9 mouse cellular contexts compared by ENCODE assay signal in genomic region chr5:136861191-136861940, GRCm38 (mm10). TPM values are rescaled to one million over a fixed set of nuclear protein-coding genes. Genes with fewer than 3 reads are reported as not detected.
DNase-seq lines count a peak whose midpoint lies in the region; ATAC-seq and TF ChIP-seq lines count a peak whose summit lies in the region.
"Had no signal": no experiment of that assay in that cellular context is flagged by ENCODE, and none has a peak within 500 bp of the region (broad histone marks: within the 10 kb centered on the region; RNA-seq: fewer than 3 reads in every experiment).

No protein-coding gene starts in this region.

- peak overlapping the region; percentile 19; the same call in 1 of the 2 replicates for H3K4me2 ChIP-seq in lung, embryonic 16.5 days (ENCODE audit: low read depth, low read length)
- H3K4me2 ChIP-seq in forebrain, embryonic 15.5 days (replicated peaks) = 0 out of 2 replicates have a peak overlapping the region, but pooled peaks have one; percentile 6
- peak overlapping the region; percentile 44 for H3K4me2 ChIP-seq in limb, embryonic 14.5 days (replicated peaks; ENCODE audit: low read depth, low read length, severe bottlenecking)
- H3K4me2 ChIP-seq in stomach, embryonic 16.5 days (ENCODE audit: low read depth, low read length) = peak overlapping the region; percentile 33

- no peaks in the 10 kb centered on the region for H3K27me3 ChIP-seq in lung, embryonic 16.5 days (ENCODE audit: control insufficient read depth, insufficient read depth, low read depth, low read length)
- H3K27me3 ChIP-seq in forebrain, embryonic 15.5 days = no peaks in the 10 kb centered on the region
- H3K27me3 ChIP-seq in limb, embryonic 14.5 days (ENCODE audit: control insufficient read depth, insufficient read depth, low read length) = no peaks in the 10 kb centered on the region
- H3K27me3 ChIP-seq in stomach, embryonic 16.5 days (ENCODE audit: control insufficient read depth, insufficient read depth, low read length) = no peaks in the 10 kb centered on the region

- no peak for DNase-seq in lung, postnatal 14 days
- DNase-seq in limb, embryonic 14.5 days (ENCODE audit: low spot score) = peak; percentile 33
- no peak for DNase-seq in layer of hippocampus, postnatal 14 days (ENCODE audit: low spot score in 2 of 2)
- no peak for DNase-seq in spleen, adult 12 weeks (ENCODE audit: low spot score)
- DNase-seq: lung, postnatal 4 days had no signal

- H3K36me3 ChIP-seq in lung, embryonic 16.5 days (ENCODE audit: control insufficient read depth, insufficient read depth, low read length) = no peaks in the 10 kb centered on the region
- no peaks in the 10 kb centered on the region for H3K36me3 ChIP-seq in forebrain, embryonic 15.5 days
- peaks cover 7% of the 10 kb centered on the region; the same call in 1 of the 2 replicates for H3K36me3 ChIP-seq in limb, embryonic 14.5 days (ENCODE audit: control insufficient read depth, insufficient read depth, low read length)
- H3K36me3 ChIP-seq in stomach, embryonic 16.5 days (ENCODE audit: control insufficient read depth, insufficient read depth, low read length) = no peaks in the 10 kb centered on the region

- ATAC-seq in lung, embryonic 16.5 days (ENCODE audit: low read depth) = no peak
- ATAC-seq in forebrain, embryonic 15.5 days (replicated peaks) = no peak
- ATAC-seq in limb, embryonic 14.5 days (ENCODE audit: low FRiP score, low read depth) = peak; percentile 39; the same call in 1 of the 2 replicates
- ATAC-seq in stomach, embryonic 16.5 days (ENCODE audit: insufficient read depth, low FRiP score) = no peak
- no peak for ATAC-seq in activated CD4-positive, CD25-positive, alpha-beta regulatory T cell, adult 4 months

- H3K9ac ChIP-seq in lung, embryonic 16.5 days (ENCODE audit: low read length) = no peak overlapping the region
- H3K9ac ChIP-seq in forebrain, embryonic 15.5 days (replicated peaks) = no peak overlapping the region
- H3K9ac ChIP-seq in limb, embryonic 14.5 days (ENCODE audit: low read depth, low read length, severe bottlenecking) = peak overlapping the region; percentile 28; the same call in 1 of the 2 replicates
- peak overlapping the region; percentile 17 for H3K9ac ChIP-seq in stomach, embryonic 16.5 days (ENCODE audit: low read length)

- WGBS in lung, embryonic 16.5 days = 20% methylated on average over 20 of the region's 20 CpGs
- WGBS in forebrain, embryonic 15.5 days = 7% methylated on average over 20 of the region's 20 CpGs
- 3% methylated on average over 20 of the region's 20 CpGs for WGBS in limb, embryonic 14.5 days
- 23% methylated on average over 20 of the region's 20 CpGs for WGBS in stomach, embryonic 16.5 days

- TF ChIP-seq POLR2A in limb, embryonic 14.5 days (IDR thresholded peaks at IDR 0.05; ENCODE audit: borderline replicate concordance, extremely low read depth, insufficient read depth, insufficient read length) = no peak

- no peaks in the 10 kb centered on the region for H3K9me3 ChIP-seq in lung, embryonic 16.5 days (ENCODE audit: control insufficient read depth, low read length)
- H3K9me3 ChIP-seq in forebrain, embryonic 15.5 days = no peaks in the 10 kb centered on the region
- H3K9me3 ChIP-seq in limb, embryonic 14.5 days (ENCODE audit: control insufficient read depth, low read length) = no peaks in the 10 kb centered on the region
- no peaks in the 10 kb centered on the region for H3K9me3 ChIP-seq in stomach, embryonic 16.5 days (replicated peaks; ENCODE audit: control insufficient read depth, low read length)

- H3K27ac ChIP-seq in lung, embryonic 16.5 days (ENCODE audit: low read length) = no peak overlapping the region
- no peak overlapping the region for H3K27ac ChIP-seq in forebrain, embryonic 15.5 days (replicated peaks)
- H3K27ac ChIP-seq in limb, embryonic 14.5 days (replicated peaks; ENCODE audit: low read depth, low read length) = peak overlapping the region; percentile 79
- H3K27ac ChIP-seq in stomach, embryonic 16.5 days (ENCODE audit: low read length) = no peak overlapping the region; the same call in 1 of the 2 replicates

- H3K4me3 ChIP-seq in lung, embryonic 16.5 days (ENCODE audit: low read length) = no peak overlapping the region
- H3K4me3 ChIP-seq in forebrain, embryonic 15.5 days = 0 out of 2 replicates have a peak overlapping the region, but pooled peaks have one; percentile 1
- H3K4me3 ChIP-seq in limb, embryonic 14.5 days (replicated peaks; ENCODE audit: low read length) = 0 out of 2 replicates have a peak overlapping the region, but pooled peaks have one; percentile 7
- H3K4me3 ChIP-seq in stomach, embryonic 16.5 days (replicated peaks; ENCODE audit: low read length) = no peak overlapping the region

- peaks cover 10% of the 10 kb centered on the region for H3K4me1 ChIP-seq in lung, embryonic 16.5 days (replicated peaks; ENCODE audit: control insufficient read depth, insufficient read depth, low read length)
- peaks cover 18% of the 10 kb centered on the region for H3K4me1 ChIP-seq in forebrain, embryonic 15.5 days
- peaks cover 40% of the 10 kb centered on the region for H3K4me1 ChIP-seq in limb, embryonic 14.5 days (ENCODE audit: control insufficient read depth, insufficient read depth, low read length)
- H3K4me1 ChIP-seq in stomach, embryonic 16.5 days (ENCODE audit: control insufficient read depth, insufficient read depth, low read length) = peaks cover 20% of the 10 kb centered on the region

RNA-seq across cellular contexts. Expression of gene Col26a1, which starts 21.6 kb away (rescaled TPM):
- polyA plus RNA-seq in lung, embryonic 16.5 days (2015; fragmentation: Nextera tagmentation; extraction: Ambion mirVana) = 5.9 and 7.2 TPM in 2 replicates
- polyA plus RNA-seq in forebrain, embryonic 15.5 days (2015; fragmentation: Nextera tagmentation; extraction: Ambion mirVana) = 14.8 and 15.3 TPM in 2 replicates
- 219 and 265 TPM in 2 replicates for polyA plus RNA-seq in limb, embryonic 14.5 days (2012; rRNA removed)
- 85.5 and 109 TPM in 2 replicates for polyA plus RNA-seq in limb, embryonic 14.5 days (2014; fragmentation: Nextera tagmentation; extraction: Ambion mirVana)
- polyA plus RNA-seq in stomach, embryonic 16.5 days (2015; fragmentation: Nextera tagmentation; extraction: Ambion mirVana) = 9.5 and 13.4 TPM in 2 replicates
- not detected for polyA plus RNA-seq in activated CD4-positive, CD25-positive, alpha-beta regulatory T cell, adult 4 months (2017; shearing (Covaris generic))
- 10 to 100 TPM; 12.0 to 13.8 TPM for total RNA-seq in layer of hippocampus, postnatal 14 days (2021)

RNA-seq across cellular contexts. Expression of gene Ift22, which starts 46.6 kb away (rescaled TPM):
- polyA plus RNA-seq in lung, embryonic 16.5 days (2015; fragmentation: Nextera tagmentation; extraction: Ambion mirVana) = 92.8 and 93.7 TPM in 2 replicates
- 116 and 124 TPM in 2 replicates for polyA plus RNA-seq in forebrain, embryonic 15.5 days (2015; fragmentation: Nextera tagmentation; extraction: Ambion mirVana)
- polyA plus RNA-seq in limb, embryonic 14.5 days (2012; rRNA removed) = 23.4 and 28.8 TPM in 2 replicates
- polyA plus RNA-seq in limb, embryonic 14.5 days (2014; fragmentation: Nextera tagmentation; extraction: Ambion mirVana) = 56.6 and 58.9 TPM in 2 replicates
- polyA plus RNA-seq in stomach, embryonic 16.5 days (2015; fragmentation: Nextera tagmentation; extraction: Ambion mirVana) = 54.1 and 57.3 TPM in 2 replicates
- polyA plus RNA-seq in activated CD4-positive, CD25-positive, alpha-beta regulatory T cell, adult 4 months (2017; shearing (Covaris generic)) = 1 to 10 TPM; 7.4 to 9.7 TPM
- total RNA-seq in layer of hippocampus, postnatal 14 days (2021) = 10 to 100 TPM; 78.3 to 99.5 TPM

Comparison
In these comparisons a context has a peak if more than half of its experiments do, and no peak if none do; other contexts are left out.
1. H3K4me3 ChIP-seq: peak in forebrain, embryonic 15.5 days (single experiment) and limb, embryonic 14.5 days (single experiment); none in lung, embryonic 16.5 days (single experiment) and stomach, embryonic 16.5 days (single experiment).
2. H3K9ac ChIP-seq: peak in limb, embryonic 14.5 days (single experiment) and stomach, embryonic 16.5 days (single experiment); none in lung, embryonic 16.5 days (single experiment) and forebrain, embryonic 15.5 days (single experiment).
3. Peak in every context shown above with its lines, with median percentiles within 50 percentile points of each other: H3K4me2 ChIP-seq.